Mouse (Mus musculus) thymus, postnatal 4 days (tissue): Measurements from ENCODE around the gene Rapgef6.

Source experiments
- DNase-seq: peaks from one replicate; pipeline ENCODE4 v3.0.0; 2021

Gene Rapgef6

DNA sequence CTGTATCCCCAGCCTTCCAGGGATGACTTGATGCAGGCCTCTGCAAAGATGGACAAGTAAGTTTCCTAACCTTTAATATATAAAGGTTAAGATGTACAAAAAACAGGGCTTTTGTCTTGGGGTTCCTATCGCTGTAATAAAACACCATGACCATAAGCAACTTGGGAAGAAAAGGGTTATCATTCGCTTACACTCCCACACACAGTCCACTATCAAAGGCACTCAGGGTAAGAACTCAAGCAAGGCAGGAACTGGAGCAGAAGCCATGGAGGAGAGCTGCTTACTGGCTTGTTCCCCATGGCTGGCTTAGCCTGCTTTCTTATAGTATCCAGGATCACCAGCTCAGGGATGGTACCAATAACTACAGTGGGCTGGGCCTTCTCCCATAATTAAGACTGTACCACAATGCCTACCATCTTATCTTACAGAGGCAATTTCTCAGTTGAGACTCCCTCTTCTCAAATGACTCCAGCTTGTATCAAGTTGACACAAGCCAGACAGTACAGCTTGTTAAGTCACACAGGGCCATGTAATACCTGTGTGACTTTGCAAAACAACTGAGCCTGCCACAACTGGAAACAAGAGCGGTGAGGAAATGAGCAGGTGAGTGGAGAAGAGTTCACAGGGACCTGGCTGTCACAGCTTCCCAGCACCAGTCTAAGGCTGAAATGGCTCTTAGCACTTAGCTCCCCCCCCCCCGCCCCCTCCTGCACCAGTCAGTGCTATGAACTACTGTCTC lies 216.5 kb downstream of the Rapgef6 start:
- DNase-seq = no peak

DNA sequence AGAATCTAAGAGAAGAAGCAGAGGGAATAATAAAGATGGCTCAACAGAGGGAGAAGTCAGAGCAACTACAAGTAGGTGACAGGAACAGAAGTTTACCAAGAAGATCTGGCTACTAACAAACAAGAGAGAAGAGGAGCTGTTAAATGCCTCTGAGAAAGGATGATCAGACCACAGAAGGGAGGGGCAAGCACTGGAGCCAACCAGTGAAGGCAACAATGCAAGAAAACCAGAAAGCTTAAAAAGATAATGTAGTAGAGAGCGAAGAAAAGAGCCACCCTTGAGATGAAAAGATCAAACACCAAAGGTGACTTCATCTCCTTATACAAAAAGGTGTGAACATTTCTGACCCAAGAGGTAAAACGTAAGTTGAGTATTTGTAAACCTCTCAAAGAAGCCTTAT lies 218.7 kb downstream of the Rapgef6 start:
- no peak for DNase-seq

DNA sequence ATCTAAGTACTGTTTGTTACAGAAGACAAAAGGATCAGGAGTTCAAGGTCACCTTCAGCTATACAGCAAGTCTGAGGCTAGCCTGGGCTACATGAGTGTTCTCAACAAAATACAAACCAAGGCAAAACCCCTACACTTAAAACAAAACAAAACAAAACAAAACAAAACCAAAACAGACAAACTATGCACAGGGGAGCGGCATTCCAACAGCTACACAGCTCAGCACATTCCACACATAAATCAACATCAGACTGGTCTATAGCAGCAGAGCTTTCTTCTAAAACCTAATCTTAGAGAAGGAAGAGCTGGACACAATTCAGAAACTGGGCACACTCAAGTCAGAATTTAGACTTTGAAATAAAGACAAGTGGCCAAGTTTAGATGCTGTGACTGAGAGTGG lies 221.6 kb downstream of the Rapgef6 start:
- DNase-seq = no peak
